Mouse (Mus musculus): ENCODE measurements around the gene Ints5.

Ints5 gene

GRCm38 (mm10) chr19:8928689-8929223, 36.0 kb downstream of the Ints5 start:
- no peak for DNase-seq (ENCODE audit: low read depth, low spot score)

GRCm38 (mm10) chr19:8929224-8930088, 36.7 kb downstream of the Ints5 start, which contains the start of the genes Rom1 and Eml3:
Gene Rom1 (minus strand): TSS chr19:8929356.
Gene Eml3 (plus strand): TSS chr19:8929552.
- DNase-seq (ENCODE audit: low read depth, low spot score) = peak; percentile 96

GRCm38 (mm10) chr19:8930117-8930516, 37.3 kb downstream of the Ints5 start:
- DNase-seq (ENCODE audit: low read depth, low spot score) = no peak

- DNase-seq (ENCODE audit: low read depth, low spot score) = no peak
Measured at GRCm38 (mm10) chr19:8930771-8931170, 38.0 kb downstream of the Ints5 start.

- DNase-seq (ENCODE audit: low read depth, low spot score) = no peak
Measured at GRCm38 (mm10) chr19:8936736-8937135, 43.9 kb downstream of the Ints5 start.

- DNase-seq (ENCODE audit: low read depth, low spot score) = no peak
Measured at GRCm38 (mm10) chr19:8940526-8941133, 47.8 kb downstream of the Ints5 start.

- DNase-seq (ENCODE audit: low read depth, low spot score) = no peak
Measured at GRCm38 (mm10) chr19:8941136-8941514, 48.3 kb downstream of the Ints5 start.

GRCm38 (mm10) chr19:8941515-8942217, 48.9 kb downstream of the Ints5 start, which contains the start of gene Mta2:
Gene Mta2 (plus strand): TSS chr19:8941875.
- DNase-seq (ENCODE audit: low read depth, low spot score) = peak; percentile 91

- no peak for DNase-seq (ENCODE audit: low read depth, low spot score)
Measured at GRCm38 (mm10) chr19:8942276-8942964, 49.6 kb downstream of the Ints5 start.

GRCm38 (mm10) chr19:8943047-8943446, 50.2 kb downstream of the Ints5 start:
- DNase-seq (ENCODE audit: low read depth, low spot score) = no peak

- DNase-seq (ENCODE audit: low read depth, low spot score) = no peak
Measured at GRCm38 (mm10) chr19:8944062-8944461, 51.3 kb downstream of the Ints5 start.

GRCm38 (mm10) chr19:8944750-8945149, 51.9 kb downstream of the Ints5 start:
- DNase-seq (ENCODE audit: low read depth, low spot score) = no peak

GRCm38 (mm10) chr19:8945251-8945650, 52.4 kb downstream of the Ints5 start:
- no peak for DNase-seq (ENCODE audit: low read depth, low spot score)

GRCm38 (mm10) chr19:8946929-8947328, 54.1 kb downstream of the Ints5 start:
- DNase-seq (ENCODE audit: low read depth, low spot score) = no peak
